Mouse (Mus musculus) v-Abl transformed pro-B cells (cell line): ENCODE measurements around the gene Tmem198.

Experiments
- in situ Hi-C, 2 experiments: fragments of 400-800 bp; cut with MboI; formaldehyde crosslinking; loops; one replicate each; pipeline ENCODE4 v1.15.1; 2025; ENCODE audit not compliant: unreplicated experiment in 2 of 2

Tmem198 gene

GRCm38 (mm10) chr1:75451900-75452299, 27.4 kb upstream of the Tmem198 start:
- in situ Hi-C loops: no loop called here

- in situ Hi-C loops: no loop called here
These were observed 23.9 kb upstream of the Tmem198 start for GRCm38 (mm10) chr1:75455433-75455832.

DNA sequence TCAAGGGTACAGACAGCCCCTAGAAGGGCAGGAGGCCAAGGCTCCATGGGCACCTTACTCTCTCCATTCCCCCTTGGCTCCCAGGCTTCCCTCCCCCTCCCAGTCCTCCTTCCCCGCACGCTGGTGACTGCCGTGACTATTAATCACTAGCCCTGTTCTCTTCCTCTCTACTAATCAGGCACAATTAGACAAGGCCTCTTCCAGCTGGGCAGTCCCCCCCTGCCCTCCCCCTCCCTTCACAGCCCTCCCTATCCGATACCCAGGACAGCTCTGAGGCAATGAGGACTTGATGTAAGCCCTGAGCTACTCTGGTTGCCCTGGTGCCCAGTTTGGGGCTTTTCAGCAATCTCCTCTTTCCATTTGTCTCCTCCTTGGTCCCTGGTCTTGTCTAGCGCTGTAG, 23.4 kb upstream of the Tmem198 start:
- in situ Hi-C loops: no loop called here

- in situ Hi-C loops: no loop called here
These were observed 22.4 kb upstream of the Tmem198 start for GRCm38 (mm10) chr1:75456746-75457564.

- in situ Hi-C loops: no loop called here
These were observed 21.7 kb upstream of the Tmem198 start for GRCm38 (mm10) chr1:75457710-75458024.

DNA sequence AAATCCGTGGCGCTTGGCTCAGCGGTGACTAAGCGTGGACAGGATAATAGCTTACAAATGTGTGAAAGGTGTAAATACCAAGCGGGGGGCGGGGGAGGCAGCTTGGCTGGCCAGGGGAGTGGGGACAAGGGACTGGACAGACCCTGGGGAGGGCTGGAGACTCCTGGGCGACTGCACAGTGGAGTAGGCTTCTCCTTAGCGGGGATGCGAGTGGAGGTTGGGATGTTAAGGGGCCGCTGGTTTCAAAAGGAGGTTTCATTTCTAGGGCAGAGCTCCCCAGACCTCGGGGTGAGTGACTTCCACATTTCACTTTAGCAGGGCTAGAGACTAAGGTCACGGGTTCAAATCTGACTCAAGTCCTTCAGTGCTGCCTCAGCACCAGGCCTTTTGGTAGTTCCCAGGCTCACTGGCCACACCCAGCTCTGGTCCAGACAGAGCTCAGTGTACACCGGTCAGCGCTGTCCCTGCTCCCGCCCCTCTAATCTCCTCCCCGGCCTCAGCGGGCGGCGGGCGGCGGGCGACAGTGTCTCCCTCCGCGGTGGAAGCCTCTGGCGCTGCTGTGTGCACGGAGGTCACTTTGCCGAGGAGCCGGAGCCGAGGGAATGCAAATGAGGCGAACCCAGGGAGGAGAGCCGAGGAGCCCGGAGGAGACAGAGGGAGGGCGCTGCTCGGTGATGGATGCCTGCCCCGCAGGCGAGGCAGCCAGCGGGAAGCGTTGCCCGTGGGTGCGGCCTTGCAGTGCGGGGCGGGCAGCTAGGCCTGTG, 21.1 kb upstream of the Tmem198 start:
- in situ Hi-C loops: no loop called here

DNA sequence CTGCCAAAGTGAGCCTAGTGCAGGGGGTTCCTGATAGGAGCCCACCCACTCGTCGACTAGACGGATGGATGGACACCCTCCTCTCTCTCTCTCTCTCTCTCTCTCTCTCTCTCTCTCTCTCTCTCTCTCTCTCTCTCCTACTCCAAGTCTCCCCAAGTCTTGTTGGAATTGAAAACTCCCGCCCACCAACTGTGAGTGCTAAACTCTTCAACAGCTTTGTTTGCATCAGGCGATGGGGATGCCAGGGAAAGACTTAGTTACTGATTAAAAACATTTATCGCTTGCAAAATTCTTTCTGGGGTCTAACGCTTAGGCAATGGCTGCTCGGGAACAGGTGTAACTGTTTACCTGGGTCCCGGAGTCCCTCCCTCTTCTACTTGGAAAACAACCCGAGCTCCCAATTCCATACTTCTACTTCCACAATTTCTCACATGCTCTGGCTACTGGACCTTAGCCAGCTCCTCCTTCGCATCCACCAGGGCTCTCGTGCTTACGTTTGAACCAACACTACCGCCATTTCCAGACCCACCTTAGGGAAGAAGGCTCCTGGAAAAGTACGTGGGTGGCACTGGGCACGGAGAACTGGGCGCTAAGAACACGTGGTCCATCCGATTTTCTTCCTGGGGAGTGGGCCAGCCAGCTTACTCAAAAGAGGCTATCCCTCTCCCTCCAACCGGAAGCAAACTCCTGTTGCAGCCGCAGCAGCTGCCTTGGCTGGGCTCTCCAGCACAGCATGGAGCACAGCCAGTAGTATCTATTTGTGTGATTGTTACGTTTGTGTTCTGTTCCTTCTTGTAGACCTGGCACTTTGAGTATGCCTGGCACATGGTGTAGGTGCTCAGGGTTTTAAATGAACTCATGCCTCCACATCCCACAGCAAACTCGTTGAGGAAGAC, 20.3 kb upstream of the Tmem198 start:
- in situ Hi-C loops: no loop called here

GRCm38 (mm10) chr1:75460297-75460696, 19.0 kb upstream of the Tmem198 start:
- in situ Hi-C loops: loop anchor here (5.0 to 10.0 kb wide), 2 partner anchors 58 to 205 kb away; no protein-coding TSS in a partner anchor

- in situ Hi-C loops: loop anchor here (5.0 to 10.0 kb wide), 2 partner anchors 60 to 208 kb away; no protein-coding TSS in a partner anchor
These were observed 16.7 kb upstream of the Tmem198 start for GRCm38 (mm10) chr1:75462636-75463035.

DNA sequence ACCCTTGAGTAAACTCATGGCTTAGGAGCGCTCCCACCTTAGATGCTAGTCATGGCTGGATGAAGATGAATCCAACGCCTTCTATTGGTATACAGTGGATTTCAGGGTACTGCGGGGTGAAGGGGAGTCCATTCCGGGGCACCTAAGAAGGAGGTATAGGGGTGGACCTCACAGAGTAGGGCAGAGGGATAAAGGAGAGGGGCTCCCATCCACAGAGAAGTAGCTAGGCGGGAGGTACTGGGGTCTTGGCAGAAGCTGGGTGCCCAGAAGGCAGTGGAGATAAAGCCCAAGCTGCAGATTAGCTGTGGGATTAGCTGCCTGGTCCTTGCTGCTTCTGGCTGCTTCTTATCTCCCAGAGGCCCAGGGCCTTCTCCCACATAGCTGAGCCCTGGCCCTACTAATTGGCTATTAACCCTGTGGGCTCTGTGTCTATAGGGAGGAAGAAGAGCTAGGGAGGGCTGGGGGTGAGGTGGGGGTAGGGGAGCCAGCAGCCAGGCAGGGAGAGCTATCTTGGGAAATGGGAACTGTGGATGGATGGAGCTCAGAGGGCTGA, 15.6 kb upstream of the Tmem198 start:
- in situ Hi-C loops: loop anchor here (5.0 to 10.0 kb wide), 2 partner anchors 61 to 209 kb away; no protein-coding TSS in a partner anchor

DNA sequence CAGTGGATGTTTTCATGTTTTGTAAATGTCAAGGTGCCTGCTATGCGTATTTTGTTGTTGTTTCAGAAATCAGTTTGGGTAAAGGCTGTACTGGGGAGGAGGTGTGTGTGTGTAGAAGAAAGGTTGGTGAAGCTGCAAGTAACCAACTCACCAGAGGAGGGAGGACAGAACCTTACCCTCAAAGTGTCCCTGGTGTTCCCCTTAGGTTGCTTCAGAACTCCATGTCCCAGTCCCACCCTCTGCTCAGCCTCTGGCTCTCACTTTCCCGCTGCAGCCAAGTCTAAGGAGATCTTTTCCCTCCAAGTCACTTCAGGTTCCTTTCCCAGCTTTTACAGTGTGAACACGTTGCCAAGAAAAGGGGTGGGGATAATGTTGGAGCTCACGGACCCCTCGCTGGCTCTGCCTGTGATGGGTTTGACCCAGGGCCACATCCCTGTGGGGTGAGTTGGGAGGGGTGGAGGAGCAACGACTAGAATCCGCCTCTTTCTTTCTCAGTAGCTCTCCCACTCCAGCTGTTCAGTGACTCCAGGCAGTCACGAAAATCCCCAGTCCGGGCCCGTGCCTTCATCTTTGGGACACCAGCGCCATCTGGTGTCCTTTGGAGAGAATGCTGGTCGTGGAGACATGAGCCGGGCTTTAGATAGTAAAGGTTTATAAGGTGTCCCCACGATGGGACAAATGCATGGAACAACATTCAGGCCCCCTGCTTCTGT, 12.0 kb upstream of the Tmem198 start:
- in situ Hi-C loops: loop anchor here (5.0 to 10.0 kb wide), 2 partner anchors 125 to 213 kb away; no protein-coding TSS in a partner anchor

- in situ Hi-C loops: loop anchor here (5.0 to 10.0 kb wide), 2 partner anchors 127 to 215 kb away; no protein-coding TSS in a partner anchor
These were observed 10.0 kb upstream of the Tmem198 start for GRCm38 (mm10) chr1:75469287-75469825.

- in situ Hi-C loops: loop anchor here (5.0 kb wide), 4 partner anchors 46 to 121 kb away; partner anchors contain the start of gene Stk11ip (in 1 of the 2)
These were observed 2.9 kb upstream of the Tmem198 start for GRCm38 (mm10) chr1:75476441-75476840.

DNA sequence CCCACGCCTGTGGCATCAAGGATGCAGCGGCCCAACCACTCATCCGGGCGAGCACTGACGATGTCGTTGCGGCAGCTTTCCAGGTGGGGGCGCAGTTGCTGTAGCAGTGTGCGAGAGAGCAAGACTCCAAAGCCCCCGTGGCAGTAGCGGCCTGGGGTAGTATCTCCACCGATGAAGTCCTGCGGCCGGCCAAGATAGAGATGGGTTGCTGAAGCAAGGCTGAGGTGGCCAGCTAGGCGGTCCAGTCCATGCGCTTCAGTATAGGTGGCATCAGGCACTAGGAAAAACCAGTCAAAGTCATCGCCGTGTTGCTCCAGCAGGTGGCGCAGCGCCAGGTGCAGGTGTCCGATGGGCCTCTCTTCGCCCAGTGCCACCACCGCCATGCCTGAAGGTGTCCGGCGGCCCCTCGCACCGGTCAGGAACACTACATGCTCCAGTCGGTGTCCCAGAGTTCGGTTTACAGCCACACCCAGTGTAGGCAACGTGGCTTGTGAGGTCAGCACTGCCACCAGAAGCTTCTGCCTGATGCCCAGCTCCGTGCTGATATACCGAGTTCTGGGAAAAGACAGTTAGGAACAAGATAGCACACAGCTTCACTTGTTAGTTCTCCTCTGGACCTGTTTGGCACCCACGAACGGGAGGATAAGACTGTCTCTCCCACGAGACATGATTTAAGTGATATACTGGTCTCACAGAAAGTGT, 1.9 kb upstream of the Tmem198 start:
- in situ Hi-C loops: loop anchor here (5.0 kb wide), 4 partner anchors 45 to 120 kb away; partner anchors contain the start of gene Stk11ip (in 1 of the 2)

- in situ Hi-C loops: loop anchor here (5.0 kb wide), 4 partner anchors 44 to 119 kb away; partner anchors contain the start of gene Stk11ip (in 1 of the 2)
These were observed 1.4 kb upstream of the Tmem198 start for GRCm38 (mm10) chr1:75477966-75478290.

- in situ Hi-C loops: loop anchor here (5.0 kb wide), 4 partner anchors 44 to 119 kb away; partner anchors contain the start of gene Stk11ip (in 1 of the 2)
These were observed 835 bp upstream of the Tmem198 start for GRCm38 (mm10) chr1:75478497-75478896.

DNA sequence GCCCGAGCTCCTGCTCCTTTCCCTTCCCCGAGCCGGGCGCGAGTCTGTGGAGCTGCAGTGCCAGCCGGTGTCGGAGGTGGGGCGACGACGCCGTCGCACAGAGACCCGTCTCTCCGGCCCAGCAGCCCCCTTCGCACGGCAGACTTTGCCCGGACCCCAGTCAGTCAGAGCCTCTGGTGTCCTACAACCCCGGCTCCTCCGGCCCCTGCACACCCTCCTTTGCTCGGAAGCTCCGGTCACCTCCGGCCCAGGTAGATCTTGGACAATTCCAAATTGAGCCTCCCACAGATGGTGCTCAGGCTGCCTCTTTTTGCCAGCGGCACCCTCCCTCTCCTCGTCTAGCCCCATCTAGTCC, 280 bp downstream of the Tmem198 start:
- in situ Hi-C loops: loop anchor here (5.0 kb wide), 4 partner anchors 43 to 118 kb away; partner anchors contain the start of gene Stk11ip (in 1 of the 2)

- in situ Hi-C loops: loop anchor here in 1 of 2 experiments (5.0 kb wide), 1 partner anchor 37 kb away; no protein-coding TSS in a partner anchor
These were observed 704 bp downstream of the Tmem198 start for GRCm38 (mm10) chr1:75480036-75480435.
